Mouse (Mus musculus): ENCODE data around the gene Mrgprb5. TPM values are rescaled to one million over a fixed set of nuclear protein-coding genes. Genes with fewer than 3 reads are reported as not detected.

The Mrgprb5 gene
- not detected for polyA plus RNA-seq (2015; fragmentation: Illumina TruSeq; extraction: RNeasy Lipid Tissue Mini Kit (QIAGEN cat#74804); ENCODE audit: insufficient read depth, low replicate concordance)

GRCm38 (mm10) chr7:48168919-48169318 lies at the start of gene Mrgprb5:
TSS of gene Mrgprb5 (minus strand) at chr7:48169019.

GRCm38 (mm10) chr7:48199188-48199587 lies 30.4 kb upstream of the Mrgprb5 start, which contains the start of gene Mrgprb4:
TSS of gene Mrgprb4 (minus strand) at chr7:48199288.

Other genes with a start within 250 kb of the Mrgprb5 start
- gene Mrgpra4, start 186.9 kb downstream of the Mrgprb5 start, polyA plus RNA-seq (2015; fragmentation: Illumina TruSeq; extraction: RNeasy Lipid Tissue Mini Kit (QIAGEN cat#74804); ENCODE audit: insufficient read depth, low replicate concordance): not detected
- gene Mrgprx1, start 141.4 kb downstream of the Mrgprb5 start, polyA plus RNA-seq (2015; fragmentation: Illumina TruSeq; extraction: RNeasy Lipid Tissue Mini Kit (QIAGEN cat#74804); ENCODE audit: insufficient read depth, low replicate concordance): not detected
- not detected for gene Mrgprb4, start 30.3 kb upstream of the Mrgprb5 start, polyA plus RNA-seq (2015; fragmentation: Illumina TruSeq; extraction: RNeasy Lipid Tissue Mini Kit (QIAGEN cat#74804); ENCODE audit: insufficient read depth, low replicate concordance)
- gene Mrgprb8, start 219.5 kb upstream of the Mrgprb5 start, polyA plus RNA-seq (2015; fragmentation: Illumina TruSeq; extraction: RNeasy Lipid Tissue Mini Kit (QIAGEN cat#74804); ENCODE audit: insufficient read depth, low replicate concordance): not detected